Mouse (Mus musculus) spleen, adult 2 months (tissue): ENCODE measurements around the gene Scarb2.

Experiments used
- CTCF ChIP-seq: fragments of 200-500 bp; IDR thresholded peaks from 2 replicates; pipeline ENCODE4 v1.5.1; 2011; ENCODE audit warnings: mild to moderate bottlenecking, inconsistent platforms; ENCODE audit not compliant: insufficient read depth, insufficient read length, insufficient replicate concordance; ENCODE audit errors: extremely low read depth
- POLR2A ChIP-seq: fragments of 200-500 bp; IDR thresholded peaks from 2 replicates; pipeline ENCODE4 v1.6.1; 2011; ENCODE audit warnings: low read depth, low read length, inconsistent platforms

DNA sequence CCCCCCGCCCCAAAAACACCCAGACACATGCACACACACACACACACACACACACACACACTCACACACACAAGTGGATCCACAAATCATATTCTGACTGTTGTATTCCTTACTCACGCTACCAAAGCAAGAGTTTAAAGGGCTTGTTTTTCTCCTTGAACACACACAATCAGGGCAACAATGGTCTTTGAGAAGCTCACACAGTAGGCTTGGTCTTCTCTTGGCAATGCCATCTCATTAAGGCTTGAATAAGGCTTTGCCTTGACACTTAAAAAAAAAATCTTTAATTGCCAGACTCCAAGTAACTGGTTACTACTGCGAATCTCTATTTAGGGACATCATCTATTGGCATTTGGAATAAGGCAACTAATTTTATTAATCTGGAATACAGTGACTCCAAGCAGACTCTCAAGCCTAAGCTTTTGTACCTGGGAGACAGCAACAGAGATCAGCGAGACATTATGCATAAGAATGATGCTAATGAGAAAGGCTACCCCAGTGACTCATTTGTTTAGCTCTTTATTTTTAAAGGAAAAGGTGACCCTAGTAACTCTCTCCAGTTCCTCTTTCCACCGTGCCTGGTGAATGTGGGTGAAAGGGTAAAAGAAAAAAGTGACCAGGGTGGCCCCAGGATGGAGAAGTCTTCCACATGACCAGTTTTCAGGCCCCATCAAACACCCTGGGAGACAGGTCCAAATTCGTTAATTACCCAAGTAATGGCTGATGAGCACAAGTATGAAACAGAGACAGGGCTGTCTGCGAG is 2.6 kb downstream of the Scarb2 start:
- TF ChIP-seq POLR2A (no peak), CTCF (no peak)
